8 mouse cellular contexts compared by ENCODE assay signal in the genomic region with DNA sequence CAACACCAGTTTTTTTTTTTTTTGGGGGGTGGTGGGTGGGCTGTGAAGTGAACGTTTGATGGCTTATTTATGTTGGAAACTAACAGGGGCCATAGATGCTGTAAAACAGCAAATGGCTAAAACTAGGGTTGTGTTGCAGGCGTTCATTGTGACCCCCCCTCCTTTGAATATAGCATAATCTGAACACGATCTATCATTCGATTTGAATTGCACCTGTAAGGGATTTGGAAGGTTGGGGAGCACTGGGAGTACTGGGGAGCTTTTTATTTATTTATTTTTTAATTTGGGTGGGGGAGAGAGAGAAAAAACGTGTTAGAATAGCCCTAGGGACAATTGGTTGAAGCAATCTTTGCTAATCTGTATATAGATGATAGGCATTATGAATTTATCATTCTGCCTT. TPM values are rescaled to one million over a fixed set of nuclear protein-coding genes. Genes with fewer than 3 reads are reported as not detected.
DNase-seq lines count a peak whose midpoint lies in the region; ATAC-seq and TF ChIP-seq lines count a peak whose summit lies in the region.

No protein-coding gene starts in this region.

- H3K9me3 ChIP-seq in forebrain, embryonic 10.5 days: no peaks in the 10 kb centered on the region
- no peaks in the 10 kb centered on the region for H3K9me3 ChIP-seq in hindbrain, embryonic 15.5 days
- no peaks in the 10 kb centered on the region for H3K9me3 ChIP-seq in neural tube, embryonic 12.5 days

- H3K27me3 ChIP-seq in forebrain, embryonic 10.5 days (ENCODE audit: poor library complexity, severe bottlenecking): no peaks in the 10 kb centered on the region
- no peaks in the 10 kb centered on the region for H3K27me3 ChIP-seq in hindbrain, embryonic 15.5 days
- no peaks in the 10 kb centered on the region for H3K27me3 ChIP-seq in neural tube, embryonic 12.5 days (replicated peaks)

- intact Hi-C loops in gastrocnemius, postnatal 36 days (cut with DNase I): no loop called here

- no peak for TF ChIP-seq CTCF in layer of hippocampus, adult 2 months (conservative IDR thresholded peaks at IDR 0.05)

- H3K4me2 ChIP-seq in hindbrain, embryonic 15.5 days: peak overlapping the region; percentile 67
- H3K4me2 ChIP-seq in neural tube, embryonic 12.5 days (replicated peaks): peak overlapping the region; percentile 78

- H3K4me1 ChIP-seq in forebrain, embryonic 10.5 days: peaks cover 8% of the 10 kb centered on the region
- peaks cover 15% of the 10 kb centered on the region for H3K4me1 ChIP-seq in hindbrain, embryonic 15.5 days (replicated peaks)
- 0 out of 2 replicates have a peak, but pooled peaks cover 3% of the 10 kb centered on the region for H3K4me1 ChIP-seq in neural tube, embryonic 12.5 days

- H3K36me3 ChIP-seq in forebrain, embryonic 10.5 days (replicated peaks): no peaks in the 10 kb centered on the region
- no peaks in the 10 kb centered on the region for H3K36me3 ChIP-seq in hindbrain, embryonic 15.5 days
- H3K36me3 ChIP-seq in neural tube, embryonic 12.5 days: no peaks in the 10 kb centered on the region

- DNase-seq in layer of hippocampus, adult 2 months (ENCODE audit: low spot score in 2 of 2): no peak
- no peak for DNase-seq in layer of hippocampus, postnatal 14 days (ENCODE audit: low spot score in 2 of 2)
- no peak for DNase-seq in forebrain, embryonic 10.5 days (ENCODE audit: extremely low spot score, low spot score)
- no peak for DNase-seq in testis, postnatal 10 days (ENCODE audit: low spot score)
- no peak for DNase-seq in gastrocnemius, postnatal 36 days
- no peak for DNase-seq in layer of hippocampus, postnatal 25 days (ENCODE audit: extremely low spot score in 1 of 2, low spot score in 1 of 2)

- WGBS in forebrain, embryonic 10.5 days: 47% methylated on average over 5 of the region's 5 CpGs
- WGBS in hindbrain, embryonic 15.5 days: 22% methylated on average over 5 of the region's 5 CpGs
- WGBS in neural tube, embryonic 12.5 days: 29% methylated on average over 5 of the region's 5 CpGs

- H3K27ac ChIP-seq in layer of hippocampus, adult 2 months: peak overlapping the region; percentile 90
- H3K27ac ChIP-seq in forebrain, embryonic 10.5 days: no peak overlapping the region
- peak overlapping the region; percentile 86 for H3K27ac ChIP-seq in hindbrain, embryonic 15.5 days (replicated peaks)
- H3K27ac ChIP-seq in neural tube, embryonic 12.5 days: no peak overlapping the region

- peak overlapping the region; percentile 57 for H3K9ac ChIP-seq in hindbrain, embryonic 15.5 days
- H3K9ac ChIP-seq in neural tube, embryonic 12.5 days: no peak overlapping the region

- peak overlapping the region; percentile 79 for H3K4me3 ChIP-seq in layer of hippocampus, adult 2 months
- peak overlapping the region; percentile 66 for H3K4me3 ChIP-seq in forebrain, embryonic 10.5 days
- peak overlapping the region; percentile 57 for H3K4me3 ChIP-seq in hindbrain, embryonic 15.5 days
- H3K4me3 ChIP-seq in neural tube, embryonic 12.5 days: peak overlapping the region; percentile 53; the same call in 1 of the 2 replicates

- no peak for ATAC-seq in hindbrain, embryonic 15.5 days (ENCODE audit: low FRiP score, low read depth)
- no peak for ATAC-seq in neural tube, embryonic 12.5 days (ENCODE audit: low FRiP score, low read depth)

RNA-seq across cellular contexts. Expression of a gene that starts 1.0 kb away (rescaled TPM):
- 10 to 100 TPM; 51.3 to 51.4 TPM for total RNA-seq in layer of hippocampus, adult 2 months (2021)
- total RNA-seq in layer of hippocampus, postnatal 14 days (2021): 10 to 100 TPM; 55.3 to 57.9 TPM
- 0.50 and 0.95 TPM in 2 replicates for polyA plus RNA-seq in forebrain, embryonic 10.5 days (2016; fragmentation: Nextera tagmentation; extraction: Ambion mirVana)
- 25.2 and 25.7 TPM in 2 replicates for polyA plus RNA-seq in hindbrain, embryonic 15.5 days (2015; fragmentation: Nextera tagmentation; extraction: Ambion mirVana)
- 9.3 and 10.6 TPM in 2 replicates for polyA plus RNA-seq in neural tube, embryonic 12.5 days (2016; fragmentation: Nextera tagmentation; extraction: Ambion mirVana)
- total RNA-seq in gastrocnemius, postnatal 36 days (2021): not detected
- total RNA-seq in layer of hippocampus, postnatal 25 days (2021): 10 to 100 TPM; 48.1 to 52.9 TPM

Comparison
In these comparisons a context has a peak if more than half of its experiments do, and no peak if none do; other contexts are left out.
1. H3K27ac ChIP-seq: peak in layer of hippocampus, adult 2 months (single experiment) and hindbrain, embryonic 15.5 days (single experiment); none in forebrain, embryonic 10.5 days (single experiment) and neural tube, embryonic 12.5 days (single experiment).
2. RNA of a gene that starts 1.0 kb away (total RNA-seq): 55.3 to 57.9 TPM in layer of hippocampus, postnatal 14 days, 48.1 to 52.9 TPM in layer of hippocampus, postnatal 25 days and 51.3 to 51.4 TPM in layer of hippocampus, adult 2 months; not detected in gastrocnemius, postnatal 36 days; every median in the first group is over 10 times any median in the second.
3. Peak in every context shown above with its lines, with median percentiles within 50 percentile points of each other: H3K4me3 ChIP-seq.